Mouse (Mus musculus): ENCODE measurements around the gene Snrnp48.

Snrnp48 gene

GRCm38 (mm10) chr13:38204702-38205482, at the start of gene Snrnp48:
TSS of gene Snrnp48 (plus strand) at chr13:38204938.
- DNase-seq (ENCODE audit: low spot score in 2 of 2), result peak; percentile 84 to 87

- no peak for DNase-seq (ENCODE audit: low spot score in 2 of 2)
These were observed 49.2 kb upstream of the Snrnp48 start for GRCm38 (mm10) chr13:38155523-38155922.

- DNase-seq (ENCODE audit: low spot score in 2 of 2), result no peak
These were observed 47.1 kb upstream of the Snrnp48 start for GRCm38 (mm10) chr13:38157635-38158034.

- DNase-seq (ENCODE audit: low spot score in 2 of 2), result no peak
These were observed 42.7 kb upstream of the Snrnp48 start for GRCm38 (mm10) chr13:38162002-38162401.

- DNase-seq (ENCODE audit: low spot score in 2 of 2), result peak in 1 of 2 experiments; percentile 60
These were observed 42.1 kb upstream of the Snrnp48 start for GRCm38 (mm10) chr13:38162668-38163067.

- DNase-seq (ENCODE audit: low spot score in 2 of 2), result no peak
These were observed 39.8 kb upstream of the Snrnp48 start for GRCm38 (mm10) chr13:38164932-38165331.

GRCm38 (mm10) chr13:38167056-38167455, 37.7 kb upstream of the Snrnp48 start:
- no peak for DNase-seq (ENCODE audit: low spot score in 2 of 2)

- DNase-seq (ENCODE audit: low spot score in 2 of 2), result no peak
These were observed 34.0 kb upstream of the Snrnp48 start for GRCm38 (mm10) chr13:38170707-38171144.

- no peak for DNase-seq (ENCODE audit: low spot score in 2 of 2)
These were observed 11.3 kb upstream of the Snrnp48 start for GRCm38 (mm10) chr13:38193406-38193805.

GRCm38 (mm10) chr13:38201413-38201812, 3.3 kb upstream of the Snrnp48 start:
- DNase-seq (ENCODE audit: low spot score in 2 of 2), result no peak

- no peak for DNase-seq (ENCODE audit: low spot score in 2 of 2)
These were observed 567 bp upstream of the Snrnp48 start for GRCm38 (mm10) chr13:38204171-38204570.

GRCm38 (mm10) chr13:38211122-38211521, 6.4 kb downstream of the Snrnp48 start:
- no peak for DNase-seq (ENCODE audit: low spot score in 2 of 2)

GRCm38 (mm10) chr13:38218686-38219085, 13.9 kb downstream of the Snrnp48 start:
- DNase-seq (ENCODE audit: low spot score in 2 of 2), result no peak

GRCm38 (mm10) chr13:38220331-38220730, 15.6 kb downstream of the Snrnp48 start:
- DNase-seq (ENCODE audit: low spot score in 2 of 2), result no peak

GRCm38 (mm10) chr13:38230177-38230821, 25.6 kb downstream of the Snrnp48 start:
- no peak for DNase-seq (ENCODE audit: low spot score in 2 of 2)

GRCm38 (mm10) chr13:38232411-38232810, 27.7 kb downstream of the Snrnp48 start:
- DNase-seq (ENCODE audit: low spot score in 2 of 2), result no peak

GRCm38 (mm10) chr13:38232856-38233625, 28.3 kb downstream of the Snrnp48 start:
- DNase-seq (ENCODE audit: low spot score in 2 of 2), result no peak

GRCm38 (mm10) chr13:38234651-38235050, 29.9 kb downstream of the Snrnp48 start:
- no peak for DNase-seq (ENCODE audit: low spot score in 2 of 2)

GRCm38 (mm10) chr13:38235370-38235769, 30.6 kb downstream of the Snrnp48 start:
- DNase-seq (ENCODE audit: low spot score in 2 of 2), result no peak

GRCm38 (mm10) chr13:38248151-38248550, 43.4 kb downstream of the Snrnp48 start:
- peak in 1 of 2 experiments; percentile 44 for DNase-seq (ENCODE audit: low spot score in 2 of 2)

GRCm38 (mm10) chr13:38251226-38251625, 46.5 kb downstream of the Snrnp48 start:
- DNase-seq (ENCODE audit: low spot score in 2 of 2), result no peak

GRCm38 (mm10) chr13:38253696-38254095, 49.0 kb downstream of the Snrnp48 start:
- peak in 1 of 2 experiments; percentile 66 for DNase-seq (ENCODE audit: low spot score in 2 of 2)

All from urinary bladder, postnatal 4 days (tissue).